Mouse (Mus musculus) stomach, embryonic 14.5 days (tissue): ENCODE data around the gene Med17. TPM values are rescaled to one million over a fixed set of nuclear protein-coding genes. Genes with fewer than 3 reads are reported as not detected.
"Not testable (repeated sequence)": the region's sequence is repeated elsewhere in the genome, so short reads cannot be mapped to it uniquely, and the experiment has no call there.

ENCODE experiments used
- ATAC-seq: fragments of 200-750 bp; cut with Nextera tagmentation; 2 replicates; pipeline ENCODE4 v1.8.0; 2017; ENCODE audit warnings: low read depth, moderate TSS enrichment; ENCODE audit not compliant: insufficient number of reproducible peaks, insufficient read depth, low FRiP score
- H3K27ac ChIP-seq: fragments of 300-500 bp; sonication (generic); 2 replicates; pipeline ENCODE4 v1.5.1; 2014; ENCODE audit warnings: mild to moderate bottlenecking, low read length, moderate library complexity, mixed read lengths
- H3K27me3 ChIP-seq: fragments of 300-500 bp; sonication (generic); 2 replicates; pipeline ENCODE4 v1.6.1; 2014; ENCODE audit warnings: low read length, control low read depth, mixed read lengths; ENCODE audit not compliant: control insufficient read depth, insufficient read depth
- H3K36me3 ChIP-seq: fragments of 300-500 bp; sonication (generic); 2 replicates; pipeline ENCODE4 v1.6.1; 2014; ENCODE audit warnings: mild to moderate bottlenecking, control low read depth, low read length, moderate library complexity, mixed read lengths; ENCODE audit not compliant: control insufficient read depth, insufficient read depth
- H3K4me1 ChIP-seq: fragments of 300-500 bp; sonication (generic); 2 replicates; pipeline ENCODE4 v1.6.1; 2014; ENCODE audit warnings: low read length, control low read depth, mixed read lengths; ENCODE audit not compliant: control insufficient read depth, insufficient read depth
- H3K4me2 ChIP-seq: fragments of 300-500 bp; sonication (generic); replicated peaks from 2 replicates; pipeline ENCODE4 v1.6.1; 2014; ENCODE audit warnings: low read depth, low read length, control low read depth
- H3K4me3 ChIP-seq: fragments of 300-500 bp; sonication (generic); 2 replicates; pipeline ENCODE4 v1.5.1; 2014; ENCODE audit warnings: low read depth, low read length, control low read depth
- H3K9ac ChIP-seq: fragments of 300-500 bp; sonication (generic); replicated peaks from 2 replicates; pipeline ENCODE4 v1.6.1; 2014; ENCODE audit warnings: low read depth, mild to moderate bottlenecking, control low read depth, low read length, moderate library complexity, mixed read lengths
- H3K9me3 ChIP-seq: fragments of 300-500 bp; sonication (generic); 2 replicates; pipeline ENCODE4 v1.6.1; 2016; ENCODE audit warnings: low read depth, low read length, control low read depth; ENCODE audit not compliant: control insufficient read depth
- WGBS: fragments of 180-500 bp; shearing (Covaris S2); extraction: QIAGEN DNeasy Blood & Tissue Kit; methylation state at CpG from one replicate; pipeline ENCODE4 v1.1.7; 2014; 5-methylcytosine and 5-hydroxymethylcytosine counted together
- polyA plus RNA-seq: library from polyadenylated mRNA; unstranded; fragments of >200 nt; fragmentation: Nextera tagmentation; extraction: Ambion mirVana; gene quantifications from 2 replicates; pipeline ENCODE4 v1.2.1, GENCODE M21; 2014

The Med17 gene
- polyA plus RNA-seq, result 39.8 and 43.1 TPM in 2 replicates

GRCm38 (mm10) chr9:15279649-15280490 is at the start of gene Med17:
Gene Med17, minus strand, starts transcription at chr9:15279931.
- Histone ChIP-seq H3K27me3 (no peaks in the 10 kb centered on the region), H3K27ac (peak within 1 kb of the TSS; percentile 91), H3K9me3 (no peaks in the 10 kb centered on the region), H3K4me3 (peak within 1 kb of the TSS; percentile 98), H3K9ac (peak within 1 kb of the TSS; percentile 94), H3K4me2 (peak within 1 kb of the TSS; percentile 76), H3K36me3 (peaks cover 19% of the 10 kb centered on the region), H3K4me1 (peaks cover 8% of the 10 kb centered on the region; the same call in 1 of the 2 replicates)
- under 1% methylated on average over 57 of the region's 57 CpGs for WGBS
- peak; percentile 97 for ATAC-seq

- no peaks in the 10 kb centered on the region for H3K4me1 ChIP-seq
- no peaks in the 10 kb centered on the region for H3K9me3 ChIP-seq
- H3K27ac ChIP-seq, result no peak overlapping the region
- H3K4me2 ChIP-seq, result no peak overlapping the region
- 0 out of 2 replicates have a peak, but pooled peaks have one; percentile 23 for ATAC-seq
- H3K36me3 ChIP-seq, result peaks cover 40% of the 10 kb centered on the region
- no peak overlapping the region for H3K4me3 ChIP-seq
- 75% methylated on average over 2 of the region's 2 CpGs for WGBS
- no peak overlapping the region for H3K9ac ChIP-seq
- H3K27me3 ChIP-seq, result no peaks in the 10 kb centered on the region
Observed at GRCm38 (mm10) chr9:15318170-15318742, 38.5 kb upstream of the Med17 start.

GRCm38 (mm10) chr9:15317223-15318169 is 37.8 kb upstream of the Med17 start:
- Histone ChIP-seq H3K4me1 (no peaks in the 10 kb centered on the region), H3K36me3 (peaks cover 42% of the 10 kb centered on the region), H3K9me3 (no peaks in the 10 kb centered on the region), H3K9ac (no peak overlapping the region), H3K27me3 (no peaks in the 10 kb centered on the region), H3K4me2 (no peak overlapping the region), H3K27ac (no peak overlapping the region), H3K4me3 (no peak overlapping the region)
- no peak for ATAC-seq
- WGBS, result 61% methylated on average over 5 of the region's 5 CpGs

GRCm38 (mm10) chr9:15316296-15316695 is 36.6 kb upstream of the Med17 start:
- H3K36me3 ChIP-seq, result peaks cover 48% of the 10 kb centered on the region
- not testable (repeated sequence) for H3K4me1 ChIP-seq, H3K27ac ChIP-seq, H3K27me3 ChIP-seq, H3K4me3 ChIP-seq, H3K4me2 ChIP-seq, H3K9ac ChIP-seq, H3K9me3 ChIP-seq, ATAC-seq
- WGBS, result 90% methylated on average over 2 of the region's 2 CpGs

GRCm38 (mm10) chr9:15314619-15315018 is 34.9 kb upstream of the Med17 start:
- H3K27ac ChIP-seq, result no peak overlapping the region
- 100% methylated on average over 1 of the region's 1 CpGs for WGBS
- H3K4me1 ChIP-seq, result no peaks in the 10 kb centered on the region
- no peak for ATAC-seq
- no peak overlapping the region for H3K9ac ChIP-seq
- peaks cover 64% of the 10 kb centered on the region for H3K36me3 ChIP-seq
- H3K27me3 ChIP-seq, result no peaks in the 10 kb centered on the region
- no peaks in the 10 kb centered on the region for H3K9me3 ChIP-seq
- no peak overlapping the region for H3K4me3 ChIP-seq
- H3K4me2 ChIP-seq, result no peak overlapping the region

- no peak for ATAC-seq
- Histone ChIP-seq H3K27me3 (no peaks in the 10 kb centered on the region), H3K27ac (no peak overlapping the region), H3K9me3 (no peaks in the 10 kb centered on the region), H3K36me3 (peaks cover 74% of the 10 kb centered on the region), H3K4me3 (no peak overlapping the region), H3K4me1 (peaks cover 6% of the 10 kb centered on the region; the same call in 1 of the 2 replicates), H3K4me2 (no peak overlapping the region), H3K9ac (no peak overlapping the region)
- WGBS, result 91% methylated on average over 5 of the region's 5 CpGs
Observed at GRCm38 (mm10) chr9:15313633-15314032, 33.9 kb upstream of the Med17 start.

- no peak overlapping the region for H3K4me2 ChIP-seq
- peaks cover 73% of the 10 kb centered on the region for H3K36me3 ChIP-seq
- no peak overlapping the region for H3K27ac ChIP-seq
- peaks cover 14% of the 10 kb centered on the region; the same call in 1 of the 2 replicates for H3K4me1 ChIP-seq
- 91% methylated on average over 2 of the region's 2 CpGs for WGBS
- ATAC-seq, result no peak
- H3K4me3 ChIP-seq, result no peak overlapping the region
- H3K9ac ChIP-seq, result no peak overlapping the region
- no peaks in the 10 kb centered on the region for H3K27me3 ChIP-seq
- H3K9me3 ChIP-seq, result no peaks in the 10 kb centered on the region
Observed at GRCm38 (mm10) chr9:15312054-15312735, 32.5 kb upstream of the Med17 start.
